Mouse (Mus musculus): ENCODE results near the gene Sacs.

DNA sequence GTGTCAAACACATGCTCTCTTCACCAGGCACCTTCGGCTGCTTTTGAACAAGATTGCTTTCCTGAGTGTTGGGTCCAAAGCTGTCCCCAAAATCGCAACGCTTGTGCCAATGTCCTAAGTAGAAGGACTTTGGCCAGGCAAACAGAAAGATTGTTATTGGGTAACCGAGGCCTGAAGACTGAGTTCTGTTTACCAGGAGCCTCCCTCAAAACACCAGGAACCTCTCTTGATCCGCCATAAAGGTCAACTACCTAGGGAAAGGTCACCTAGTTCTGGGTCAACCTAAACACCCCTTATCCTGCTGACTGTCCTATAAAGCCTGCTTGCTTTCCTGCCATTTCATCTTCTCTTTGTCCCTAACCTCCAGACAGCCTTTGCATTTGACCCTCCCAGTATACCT is 13.5 kb upstream of the Sacs start:
- TF ChIP-seq CTCF (conservative IDR thresholded peaks at IDR 0.05; ENCODE audit: low read length): no peak
- no peak for TF ChIP-seq POU5F1 (IDR thresholded peaks at IDR 0.05; ENCODE audit: borderline replicate concordance, low read length)
- no peak for TF ChIP-seq NANOG (IDR thresholded peaks at IDR 0.05; ENCODE audit: borderline replicate concordance, low read length)
